Mouse (Mus musculus) embryonic facial prominence, embryonic 14.5 days (tissue): ENCODE measurements at regions not wholly inside any gene's neighbourhood (a gene's known extent, or its start where the extent isn't known, plus 50 kb on each side); places are given as distances from the start of the nearest gene placed in this dataset.

Source experiments
- ATAC-seq: fragments of 200-750 bp; cut with Nextera tagmentation; 2 replicates; pipeline ENCODE4 v1.8.0; 2017; ENCODE audit warnings: low read depth, moderate number of reproducible peaks, moderate TSS enrichment
- DNase-seq: peaks from one replicate; pipeline ENCODE4 v3.0.0-alpha.2; 2015; ENCODE audit warnings: low spot score
- H3K27ac ChIP-seq: fragments of 300-500 bp; sonication (generic); replicated peaks from 2 replicates; pipeline ENCODE4 v1.5.1; 2014; ENCODE audit warnings: low read depth, mild to moderate bottlenecking, low read length, moderate library complexity
- H3K27me3 ChIP-seq: fragments of 300-500 bp; sonication (generic); replicated peaks from 2 replicates; pipeline ENCODE4 v1.6.1; 2014; ENCODE audit warnings: low read length; ENCODE audit not compliant: control insufficient read depth, insufficient read depth
- H3K36me3 ChIP-seq: fragments of 300-500 bp; sonication (generic); 2 replicates; pipeline ENCODE4 v1.6.1; 2014; ENCODE audit warnings: low read length, mixed read lengths; ENCODE audit not compliant: control insufficient read depth, insufficient read depth
- H3K4me1 ChIP-seq: fragments of 300-500 bp; sonication (generic); 2 replicates; pipeline ENCODE4 v1.6.1; 2014; ENCODE audit warnings: antibody characterized with exemption, low read length; ENCODE audit not compliant: control insufficient read depth, insufficient read depth
- H3K4me2 ChIP-seq: fragments of 300-500 bp; sonication (generic); 2 replicates; pipeline ENCODE4 v1.6.1; 2014; ENCODE audit warnings: low read depth, mild to moderate bottlenecking, low read length, moderate library complexity, mixed read lengths
- H3K4me3 ChIP-seq: fragments of 300-500 bp; sonication (generic); 2 replicates; pipeline ENCODE4 v1.5.1; 2014; ENCODE audit warnings: low read depth, mild to moderate bottlenecking, low read length
- H3K9ac ChIP-seq: fragments of 300-500 bp; sonication (generic); 2 replicates; pipeline ENCODE4 v1.6.1; 2014; ENCODE audit warnings: low read depth, mild to moderate bottlenecking, low read length, moderate library complexity, mixed read lengths
- H3K9me3 ChIP-seq: fragments of 300-500 bp; sonication (generic); 2 replicates; pipeline ENCODE4 v1.6.1; 2016; ENCODE audit warnings: low read length; ENCODE audit not compliant: control insufficient read depth
- WGBS: fragments of 180-500 bp; shearing (Covaris S2); extraction: QIAGEN DNeasy Blood & Tissue Kit; methylation state at CpG from one replicate; pipeline ENCODE4 v1.1.7; 2014; 5-methylcytosine and 5-hydroxymethylcytosine counted together

- WGBS: 98% methylated on average over 20 of the region's 20 CpGs
Observed at GRCm38 (mm10) chr13:40617881-40618280, 120.3 kb downstream of the Tfap2a start.

GRCm38 (mm10) chr13:40608526-40608925, 129.7 kb downstream of the Tfap2a start:
- Histone ChIP-seq H3K9me3 (no peaks in the 10 kb centered on the region), H3K4me3 (no peak overlapping the region), H3K27ac (no peak overlapping the region), H3K4me2 (no peak overlapping the region), H3K36me3 (no peaks in the 10 kb centered on the region), H3K9ac (no peak overlapping the region), H3K4me1 (no peaks in the 10 kb centered on the region), H3K27me3 (no peaks in the 10 kb centered on the region)
- ATAC-seq: no peak
- DNase-seq: no peak
- 66% methylated on average over 4 of the region's 4 CpGs for WGBS

More at GRCm38 (mm10) chr13:40617881-40618280, 120.3 kb downstream of the Tfap2a start:
- H3K9me3 ChIP-seq: no peaks in the 10 kb centered on the region
- H3K4me3 ChIP-seq: no peak overlapping the region
- H3K4me1 ChIP-seq: no peaks in the 10 kb centered on the region
- no peak for DNase-seq
- ATAC-seq: no peak
- H3K27ac ChIP-seq: no peak overlapping the region
- H3K36me3 ChIP-seq: no peaks in the 10 kb centered on the region
- H3K27me3 ChIP-seq: no peaks in the 10 kb centered on the region
- no peak overlapping the region for H3K4me2 ChIP-seq
- no peak overlapping the region for H3K9ac ChIP-seq

GRCm38 (mm10) chr13:40606405-40607271, 131.5 kb downstream of the Tfap2a start:
- 35% methylated on average over 25 of the region's 25 CpGs for WGBS
- peak overlapping the region; percentile 30 for H3K4me3 ChIP-seq
- no peak overlapping the region for H3K27ac ChIP-seq
- no peaks in the 10 kb centered on the region for H3K36me3 ChIP-seq
- ATAC-seq (peak; percentile 65; the same call in 1 of the 2 replicates), DNase-seq (peak; percentile 72)
- no peaks in the 10 kb centered on the region for H3K4me1 ChIP-seq
- H3K4me2 ChIP-seq: peak overlapping the region; percentile 55
- no peaks in the 10 kb centered on the region for H3K27me3 ChIP-seq
- H3K9ac ChIP-seq: peak overlapping the region; percentile 46
- H3K9me3 ChIP-seq: no peaks in the 10 kb centered on the region

- no peaks in the 10 kb centered on the region for H3K27me3 ChIP-seq
- no peaks in the 10 kb centered on the region for H3K36me3 ChIP-seq
- peak overlapping the region; percentile 46; the same call in 1 of the 2 replicates for H3K9ac ChIP-seq
- DNase-seq (no peak), ATAC-seq (no peak)
- WGBS: 55% methylated on average over 16 of the region's 16 CpGs
- H3K9me3 ChIP-seq: no peaks in the 10 kb centered on the region
- H3K4me3 ChIP-seq: peak overlapping the region; percentile 30
- peak overlapping the region; percentile 55 for H3K4me2 ChIP-seq
- no peaks in the 10 kb centered on the region for H3K4me1 ChIP-seq
- no peak overlapping the region for H3K27ac ChIP-seq
Observed at GRCm38 (mm10) chr13:40605686-40606404, 132.3 kb downstream of the Tfap2a start.

- no peaks in the 10 kb centered on the region for H3K4me1 ChIP-seq
- no peak overlapping the region for H3K4me2 ChIP-seq
- ATAC-seq (no peak), DNase-seq (peak; percentile 12)
- H3K4me3 ChIP-seq: no peak overlapping the region
- no peaks in the 10 kb centered on the region for H3K27me3 ChIP-seq
- H3K9ac ChIP-seq: no peak overlapping the region
- H3K27ac ChIP-seq: no peak overlapping the region
- 73% methylated on average over 12 of the region's 12 CpGs for WGBS
- H3K36me3 ChIP-seq: no peaks in the 10 kb centered on the region
- H3K9me3 ChIP-seq: no peaks in the 10 kb centered on the region
Observed at GRCm38 (mm10) chr13:40574981-40575745, 163.0 kb downstream of the Tfap2a start.

GRCm38 (mm10) chr13:40569461-40569860, 168.7 kb downstream of the Tfap2a start:
- Histone ChIP-seq H3K4me2 (no peak overlapping the region), H3K4me1 (no peaks in the 10 kb centered on the region), H3K4me3 (no peak overlapping the region), H3K36me3 (no peaks in the 10 kb centered on the region), H3K9me3 (no peaks in the 10 kb centered on the region), H3K9ac (no peak overlapping the region), H3K27ac (no peak overlapping the region), H3K27me3 (no peaks in the 10 kb centered on the region)
- DNase-seq (no peak), ATAC-seq (no peak)
- 69% methylated on average over 5 of the region's 5 CpGs for WGBS

GRCm38 (mm10) chr13:40567821-40568220, 170.4 kb downstream of the Tfap2a start:
- no peaks in the 10 kb centered on the region for H3K9me3 ChIP-seq
- no peak for ATAC-seq
- no peaks in the 10 kb centered on the region for H3K27me3 ChIP-seq
- 70% methylated on average over 3 of the region's 3 CpGs for WGBS
- H3K4me2 ChIP-seq: no peak overlapping the region
- no peaks in the 10 kb centered on the region for H3K36me3 ChIP-seq
- H3K4me3 ChIP-seq: no peak overlapping the region
- no peak for DNase-seq
- no peak overlapping the region for H3K27ac ChIP-seq
- no peaks in the 10 kb centered on the region for H3K4me1 ChIP-seq
- H3K9ac ChIP-seq: no peak overlapping the region

GRCm38 (mm10) chr13:40564351-40564750, 173.8 kb downstream of the Tfap2a start:
- DNase-seq (no peak), ATAC-seq (no peak)
- Histone ChIP-seq H3K9ac (no peak overlapping the region), H3K4me1 (no peaks in the 10 kb centered on the region; the same call in 1 of the 2 replicates), H3K27ac (no peak overlapping the region), H3K4me3 (no peak overlapping the region), H3K9me3 (no peaks in the 10 kb centered on the region), H3K36me3 (no peaks in the 10 kb centered on the region), H3K27me3 (no peaks in the 10 kb centered on the region), H3K4me2 (no peak overlapping the region)
